Mouse (Mus musculus) myocyte (in vitro differentiated cells): ENCODE measurements at regions not wholly inside any gene's neighbourhood (a gene's known extent, or its start where the extent isn't known, plus 50 kb on each side); places are given as distances from the start of the nearest gene placed in this dataset.

ENCODE experiments used
- H3K27me3 ChIP-seq: one replicate; pipeline ENCODE4 v1.6.1; 2011; ENCODE audit not compliant: control insufficient read depth, insufficient read depth, insufficient read length
- H3K36me3 ChIP-seq: one replicate; pipeline ENCODE4 v1.6.1; 2011; ENCODE audit not compliant: control insufficient read depth, insufficient read depth
- H3K4me2 ChIP-seq: one replicate; pipeline ENCODE4 v1.6.1; 2011; ENCODE audit warnings: low read depth, control low read depth
- H3K4me3 ChIP-seq: one replicate; pipeline ENCODE4 v1.5.1; 2011; ENCODE audit warnings: mild to moderate bottlenecking, control low read depth, moderate library complexity
- H3K79me2 ChIP-seq: one replicate; pipeline ENCODE4 v1.6.1; 2011; ENCODE audit not compliant: control insufficient read depth, insufficient read depth
- H3ac ChIP-seq: one replicate; pipeline ENCODE4 v1.6.1; 2011; ENCODE audit not compliant: control insufficient read depth, insufficient read length
- CEBPB ChIP-seq: IDR thresholded peaks from 2 replicates; pipeline ENCODE4 v1.6.1; 2011; ENCODE audit warnings: mild to moderate bottlenecking, moderate library complexity; ENCODE audit not compliant: poor library complexity, insufficient read depth, severe bottlenecking
- E2F4 ChIP-seq: IDR thresholded peaks from one replicate; pipeline ENCODE4 v1.6.1; 2011; ENCODE audit warnings: mild to moderate bottlenecking, control low read depth, moderate library complexity; ENCODE audit not compliant: insufficient read depth
- MAX ChIP-seq: IDR thresholded peaks from one replicate; pipeline ENCODE4 v1.6.1; 2011; ENCODE audit warnings: low read depth, mild to moderate bottlenecking, control low read depth
- MYOD1 ChIP-seq, 3 experiments: IDR thresholded peaks; one replicate each; pipeline ENCODE4 v1.6.1; 2011; ENCODE audit warnings: control low read depth in 2 of 3, low read depth in 2 of 3, mild to moderate bottlenecking in 2 of 3, moderate library complexity in 1 of 3; ENCODE audit not compliant: insufficient read length in 2 of 3, control insufficient read depth in 1 of 3
- MYOG ChIP-seq, 3 experiments: IDR thresholded peaks; one replicate each; pipeline ENCODE4 v1.6.1; 2011; ENCODE audit warnings: control low read depth in 2 of 3, low read depth in 2 of 3, mild to moderate bottlenecking in 2 of 3; ENCODE audit not compliant: insufficient read length in 2 of 3, control insufficient read depth in 1 of 3, insufficient read depth in 1 of 3
- POLR2A ChIP-seq: IDR thresholded peaks from one replicate; pipeline ENCODE4 v1.6.1; 2011; ENCODE audit warnings: low read depth, mild to moderate bottlenecking, control low read depth, moderate library complexity; ENCODE audit not compliant: insufficient read length
- POLR2AphosphoS2 ChIP-seq: IDR thresholded peaks from one replicate; pipeline ENCODE4 v1.6.1; 2011; ENCODE audit warnings: low read depth, control low read depth; ENCODE audit not compliant: insufficient read length
- REST ChIP-seq: IDR thresholded peaks from one replicate; pipeline ENCODE4 v1.6.1; 2011; ENCODE audit warnings: mild to moderate bottlenecking, control low read depth, moderate library complexity; ENCODE audit not compliant: insufficient read depth, insufficient read length
- SRF ChIP-seq: IDR thresholded peaks from one replicate; pipeline ENCODE4 v1.6.1; 2011; ENCODE audit warnings: low read depth; ENCODE audit not compliant: control insufficient read depth, insufficient read length
- TCF12 ChIP-seq: IDR thresholded peaks from one replicate; pipeline ENCODE4 v1.6.1; 2011; ENCODE audit warnings: mild to moderate bottlenecking, control low read depth; ENCODE audit not compliant: poor library complexity, insufficient read depth, severe bottlenecking
- TCF3 ChIP-seq: IDR thresholded peaks from one replicate; pipeline ENCODE4 v1.6.1; 2011; ENCODE audit warnings: low read depth, control low read depth; ENCODE audit not compliant: insufficient read length
- USF1 ChIP-seq: IDR thresholded peaks from one replicate; pipeline ENCODE4 v1.6.1; 2011; ENCODE audit warnings: low read depth, mild to moderate bottlenecking, control low read depth, moderate library complexity

DNA sequence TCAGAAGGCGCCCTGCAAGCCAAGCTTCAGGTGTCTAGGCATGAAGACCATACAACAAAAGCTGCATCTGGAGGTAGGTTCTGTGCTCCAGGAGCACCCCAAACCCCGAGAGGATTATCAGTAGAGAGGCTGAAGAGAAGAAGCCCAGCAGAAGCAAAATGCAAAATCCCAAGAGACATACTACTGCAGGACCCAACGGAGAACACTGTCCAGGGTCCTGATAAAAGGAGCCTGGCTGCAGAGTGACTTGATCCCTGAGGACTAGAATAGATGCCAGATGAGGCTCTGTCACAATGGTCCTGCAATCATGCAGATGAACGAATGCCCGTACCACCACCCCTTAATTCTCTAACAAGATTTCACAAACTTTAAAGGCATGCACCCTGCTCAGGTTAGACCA lies 455.0 kb upstream of the Kdm8 start:
- Histone ChIP-seq H3ac (no peak overlapping the region), H3K79me2 (no peaks in the 10 kb centered on the region), H3K4me3 (no peak overlapping the region), H3K4me2 (no peak overlapping the region), H3K36me3 (no peaks in the 10 kb centered on the region), H3K27me3 (no peaks in the 10 kb centered on the region)
- no peak for TF ChIP-seq TCF3
- no peak for TF ChIP-seq TCF12
- no peak for TF ChIP-seq MYOG (IDR thresholded peaks at IDR 0.05; ENCODE audit: control insufficient read depth in 1 of 3, insufficient read depth in 1 of 3, insufficient read length in 2 of 3, low read depth in 2 of 3)
- no peak for TF ChIP-seq MAX
- no peak for TF ChIP-seq SRF
- TF ChIP-seq REST = no peak
- TF ChIP-seq USF1 = no peak
- TF ChIP-seq POLR2AphosphoS2 = no peak
- TF ChIP-seq POLR2A = no peak

DNA sequence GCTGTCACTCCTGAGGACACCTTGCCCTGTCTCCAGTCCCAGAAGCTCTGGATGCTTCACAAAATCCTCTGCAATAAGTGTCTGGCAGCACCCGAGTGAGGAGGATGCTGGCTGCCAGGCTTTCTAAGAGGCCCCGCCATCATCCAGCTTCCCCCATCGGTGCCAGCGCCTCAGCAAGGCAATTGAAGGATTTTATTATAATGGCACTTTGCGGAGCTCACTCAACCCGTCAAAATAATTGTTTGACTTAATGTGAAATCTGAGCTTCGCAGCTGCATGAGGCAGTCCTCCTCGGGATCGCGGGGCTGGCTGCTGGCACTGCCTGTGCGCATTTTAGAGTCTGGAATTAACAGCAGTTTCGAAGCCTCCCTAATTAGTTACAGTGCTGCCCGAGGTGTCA lies 453.8 kb upstream of the Kdm8 start:
- TF ChIP-seq USF1 (no peak), POLR2A (no peak), CEBPB (no peak), TCF3 (no peak), MAX (no peak), TCF12 (no peak), E2F4 (no peak), POLR2AphosphoS2 (no peak), MYOG (IDR thresholded peaks at IDR 0.05; ENCODE audit: control insufficient read depth in 1 of 3, insufficient read depth in 1 of 3, insufficient read length in 2 of 3, low read depth in 2 of 3) (no peak), MYOD1 (IDR thresholded peaks at IDR 0.05; ENCODE audit: control insufficient read depth in 1 of 3, insufficient read length in 2 of 3, low read depth in 2 of 3) (no peak), REST (no peak), SRF (no peak)
- Histone ChIP-seq H3K79me2 (no peaks in the 10 kb centered on the region), H3K27me3 (no peaks in the 10 kb centered on the region), H3ac (no peak overlapping the region), H3K4me3 (no peak overlapping the region), H3K4me2 (no peak overlapping the region), H3K36me3 (no peaks in the 10 kb centered on the region)

DNA sequence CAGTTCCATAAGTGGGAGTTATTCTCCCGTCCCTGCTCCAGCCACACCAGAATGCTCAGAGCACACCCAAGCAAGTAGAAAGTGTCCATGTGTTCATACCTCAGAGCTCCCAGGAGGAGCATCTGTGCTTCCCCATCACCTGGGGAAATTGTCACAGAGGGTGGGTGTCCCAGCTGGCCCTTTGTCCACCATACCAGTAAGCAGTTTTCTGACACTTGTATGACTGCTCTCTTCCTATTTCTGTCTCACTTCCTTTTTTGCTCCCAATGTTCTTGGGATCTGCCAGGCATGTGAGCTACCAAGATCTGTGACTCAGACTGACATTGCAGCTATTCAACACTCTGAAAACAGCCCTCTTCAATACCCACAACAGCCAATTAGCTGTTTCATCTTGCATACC lies 447.9 kb upstream of the Kdm8 start:
- TF ChIP-seq MYOG (IDR thresholded peaks at IDR 0.05; ENCODE audit: control insufficient read depth in 1 of 3, insufficient read depth in 1 of 3, insufficient read length in 2 of 3, low read depth in 2 of 3) (no peak), POLR2A (no peak), MYOD1 (IDR thresholded peaks at IDR 0.05; ENCODE audit: control insufficient read depth in 1 of 3, insufficient read length in 2 of 3, low read depth in 2 of 3) (no peak), REST (no peak), POLR2AphosphoS2 (no peak), SRF (no peak), TCF12 (no peak), CEBPB (no peak), USF1 (no peak), E2F4 (no peak), TCF3 (no peak), MAX (no peak)
- Histone ChIP-seq H3K4me2 (no peak overlapping the region), H3K36me3 (no peaks in the 10 kb centered on the region), H3K79me2 (no peaks in the 10 kb centered on the region), H3K4me3 (no peak overlapping the region), H3ac (no peak overlapping the region), H3K27me3 (no peaks in the 10 kb centered on the region)

- Histone ChIP-seq H3K27me3 (no peaks in the 10 kb centered on the region), H3K4me2 (no peak overlapping the region), H3K79me2 (no peaks in the 10 kb centered on the region), H3K4me3 (no peak overlapping the region), H3ac (no peak overlapping the region), H3K36me3 (no peaks in the 10 kb centered on the region)
- no peak for TF ChIP-seq MYOD1 (IDR thresholded peaks at IDR 0.05; ENCODE audit: control insufficient read depth in 1 of 3, insufficient read length in 2 of 3, low read depth in 2 of 3)
Measured at GRCm38 (mm10) chr7:125000669-125001068, 443.8 kb upstream of the Kdm8 start.

DNA sequence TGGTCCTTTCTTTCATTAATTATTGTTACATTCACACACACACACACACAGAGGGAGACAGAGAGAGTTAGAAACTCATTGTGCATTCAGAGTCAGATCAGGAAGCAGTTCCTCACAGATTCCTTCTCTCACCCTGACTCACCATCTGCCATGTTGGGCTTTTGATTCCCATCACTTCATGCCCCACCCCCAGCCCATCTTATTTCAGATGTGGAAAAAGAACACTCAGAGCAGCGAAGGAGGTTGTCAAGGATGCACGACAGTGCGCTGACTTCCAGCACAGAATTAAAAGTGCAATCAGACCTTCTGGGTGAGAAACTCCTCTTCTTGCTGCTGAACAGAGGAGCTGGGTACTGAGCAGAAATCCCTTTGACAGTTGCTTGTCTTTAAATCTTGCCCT lies 438.8 kb upstream of the Kdm8 start:
- H3ac ChIP-seq = no peak overlapping the region
- H3K4me2 ChIP-seq = no peak overlapping the region
- no peaks in the 10 kb centered on the region for H3K27me3 ChIP-seq
- no peak overlapping the region for H3K4me3 ChIP-seq
- no peaks in the 10 kb centered on the region for H3K79me2 ChIP-seq
- no peak for TF ChIP-seq REST
- TF ChIP-seq POLR2AphosphoS2 = no peak
- no peak for TF ChIP-seq USF1
- TF ChIP-seq MYOD1 (IDR thresholded peaks at IDR 0.05; ENCODE audit: control insufficient read depth in 1 of 3, insufficient read length in 2 of 3, low read depth in 2 of 3) = no peak
- no peak for TF ChIP-seq MYOG (IDR thresholded peaks at IDR 0.05; ENCODE audit: control insufficient read depth in 1 of 3, insufficient read depth in 1 of 3, insufficient read length in 2 of 3, low read depth in 2 of 3)
- no peak for TF ChIP-seq CEBPB
- TF ChIP-seq MAX = no peak
- no peak for TF ChIP-seq TCF3
- TF ChIP-seq TCF12 = no peak
- no peak for TF ChIP-seq POLR2A
- TF ChIP-seq E2F4 = no peak
- no peak for TF ChIP-seq SRF
- H3K36me3 ChIP-seq = no peaks in the 10 kb centered on the region
